Mouse (Mus musculus) CD4-positive, CD25-positive, alpha-beta regulatory T cell, adult 2 months (primary cell): Measurements from ENCODE around the gene Lrrc2.
A peak's percentile ranks its signal among the peaks of the same experiment; 100 is the strongest.

Experiments
- DNase-seq: peaks from one replicate; pipeline ENCODE4 v3.0.0-alpha.2; 2012; ENCODE audit warnings: low read depth, low spot score

The Lrrc2 gene

GRCm38 (mm10) chr9:110985951-110986350 is 34.6 kb downstream of the Lrrc2 start:
- no peak for DNase-seq

- no peak for DNase-seq
Measured at GRCm38 (mm10) chr9:110987331-110987730, 36.0 kb downstream of the Lrrc2 start.

GRCm38 (mm10) chr9:110988078-110988477 is 36.7 kb downstream of the Lrrc2 start:
- DNase-seq, result no peak

GRCm38 (mm10) chr9:110989141-110989540 is 37.8 kb downstream of the Lrrc2 start:
- DNase-seq, result no peak

GRCm38 (mm10) chr9:110989543-110989942 is 38.2 kb downstream of the Lrrc2 start:
- DNase-seq, result no peak

- no peak for DNase-seq
Measured at GRCm38 (mm10) chr9:110990204-110990603, 38.9 kb downstream of the Lrrc2 start, which contains the start of gene Rtp3. Rtp3 (minus strand) TSS chr9:110990583.

GRCm38 (mm10) chr9:110993281-110993709 is 42.0 kb downstream of the Lrrc2 start:
- DNase-seq, result no peak

GRCm38 (mm10) chr9:110994716-110995172 is 43.4 kb downstream of the Lrrc2 start:
- DNase-seq, result peak; percentile 93

GRCm38 (mm10) chr9:110997245-110997644 is 45.9 kb downstream of the Lrrc2 start:
- peak; percentile 94 for DNase-seq

- no peak for DNase-seq
Measured at GRCm38 (mm10) chr9:110999056-110999455, 47.7 kb downstream of the Lrrc2 start.

GRCm38 (mm10) chr9:110999856-111000255 is 48.5 kb downstream of the Lrrc2 start:
- DNase-seq, result no peak

- DNase-seq, result peak; percentile 56
Measured at GRCm38 (mm10) chr9:111001621-111002020, 50.3 kb downstream of the Lrrc2 start.

- DNase-seq, result peak; percentile 63
Measured at GRCm38 (mm10) chr9:111003279-111003678, 51.9 kb downstream of the Lrrc2 start.

GRCm38 (mm10) chr9:111006544-111006943 is 55.2 kb downstream of the Lrrc2 start:
- no peak for DNase-seq

GRCm38 (mm10) chr9:111009763-111010162 is 58.4 kb downstream of the Lrrc2 start:
- no peak for DNase-seq

GRCm38 (mm10) chr9:111011550-111011949 is 60.2 kb downstream of the Lrrc2 start:
- no peak for DNase-seq

GRCm38 (mm10) chr9:111012041-111012440 is 60.7 kb downstream of the Lrrc2 start:
- DNase-seq, result no peak

- DNase-seq, result no peak
Measured at GRCm38 (mm10) chr9:111015658-111016057, 64.3 kb downstream of the Lrrc2 start.

GRCm38 (mm10) chr9:111019022-111019421 is 67.7 kb downstream of the Lrrc2 start, which contains the start of gene Ltf:
Ltf (plus strand) TSS chr9:111019271.
- no peak for DNase-seq

- no peak for DNase-seq
Measured at GRCm38 (mm10) chr9:111026791-111027190, 75.4 kb downstream of the Lrrc2 start.
